Mouse (Mus musculus) thymus, postnatal 25 days (tissue): ENCODE data around the gene Zc3h12d.
A peak's percentile ranks its signal among the peaks of the same experiment; 100 is the strongest.
"Not testable (repeated sequence)": the region's sequence is repeated elsewhere in the genome, so short reads cannot be mapped to it uniquely, and the experiment has no call there.

Source experiments
- DNase-seq: peaks from one replicate; pipeline ENCODE4 v3.0.0; 2022

The Zc3h12d gene

DNA sequence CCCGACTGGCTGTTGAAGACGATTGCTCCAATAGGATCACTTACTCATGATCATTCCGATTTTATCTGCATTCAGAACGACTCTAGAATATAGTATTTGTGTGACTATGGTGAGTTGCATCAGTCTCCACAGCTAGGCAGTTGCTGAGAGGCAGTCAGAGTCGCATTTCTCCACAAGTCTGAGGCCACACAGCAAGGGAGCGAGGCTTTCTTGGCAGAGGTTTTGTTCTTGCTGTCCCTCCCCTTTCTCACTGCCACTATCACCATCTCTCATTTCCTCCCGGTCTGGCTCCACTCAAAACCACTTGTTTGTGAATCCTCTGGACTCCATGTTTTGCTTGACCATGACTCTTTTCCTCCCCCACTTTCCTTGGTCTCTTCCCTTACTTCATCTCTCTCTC is 41.9 kb downstream of the Zc3h12d start:
- no peak for DNase-seq

DNA sequence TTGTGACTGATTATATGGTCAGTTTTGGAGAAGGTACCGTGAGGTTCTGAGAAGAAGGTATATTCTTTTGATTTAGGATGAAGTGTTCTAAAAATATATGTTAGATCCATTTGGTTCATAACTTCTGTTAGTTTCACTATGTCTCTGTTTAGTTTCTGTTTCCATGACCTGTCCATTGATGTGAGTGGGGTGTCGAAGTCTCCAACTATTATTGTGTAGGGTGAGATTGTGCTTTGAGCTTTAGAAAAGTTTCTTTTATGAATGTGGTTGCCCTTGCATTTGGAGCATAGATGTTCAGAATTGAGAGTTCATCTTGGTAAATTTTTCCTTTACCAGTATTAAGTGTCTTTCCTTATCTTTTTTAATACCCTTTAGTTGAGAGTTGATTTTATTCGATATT is 48.0 kb downstream of the Zc3h12d start:
- not testable (repeated sequence) for DNase-seq

DNA sequence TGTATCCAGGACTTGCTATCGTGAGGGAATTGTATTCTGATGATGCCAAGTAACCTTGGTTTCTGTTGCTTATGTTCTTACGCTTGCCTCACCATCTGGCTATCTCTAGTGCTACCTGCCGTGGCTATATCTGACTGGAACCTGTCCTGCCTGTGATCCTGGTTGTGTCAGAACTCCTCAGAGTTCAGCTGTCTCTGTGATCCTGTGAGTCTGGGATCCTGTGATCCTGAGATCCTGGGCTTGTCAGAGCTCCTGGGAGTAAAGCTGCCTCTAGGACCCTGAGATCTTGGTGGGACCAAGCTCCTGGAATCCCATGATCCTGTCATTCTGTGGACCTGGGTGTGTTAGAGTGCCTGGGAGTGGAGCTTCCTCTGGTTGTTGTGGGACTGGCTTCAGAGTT is 49.7 kb downstream of the Zc3h12d start:
- DNase-seq: no peak

DNA sequence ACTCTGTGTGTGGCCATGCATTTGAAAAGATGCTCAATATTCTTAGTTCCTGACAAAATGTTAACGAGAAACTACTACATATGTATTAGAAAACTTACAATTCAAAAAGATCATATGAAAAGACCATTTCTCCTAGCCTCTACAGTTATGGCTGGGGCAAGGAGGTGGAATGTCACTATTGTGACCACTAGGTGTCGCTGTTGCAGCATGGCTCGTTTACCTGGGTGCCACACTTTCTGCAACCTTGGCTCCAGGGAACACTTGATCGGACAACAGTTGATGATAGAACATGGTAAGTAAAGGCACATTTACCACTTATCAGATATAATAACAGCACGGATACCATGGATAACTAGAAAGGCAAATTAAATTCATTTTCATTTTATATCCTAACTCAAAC is 51.3 kb downstream of the Zc3h12d start:
- DNase-seq: peak; percentile 78

DNA sequence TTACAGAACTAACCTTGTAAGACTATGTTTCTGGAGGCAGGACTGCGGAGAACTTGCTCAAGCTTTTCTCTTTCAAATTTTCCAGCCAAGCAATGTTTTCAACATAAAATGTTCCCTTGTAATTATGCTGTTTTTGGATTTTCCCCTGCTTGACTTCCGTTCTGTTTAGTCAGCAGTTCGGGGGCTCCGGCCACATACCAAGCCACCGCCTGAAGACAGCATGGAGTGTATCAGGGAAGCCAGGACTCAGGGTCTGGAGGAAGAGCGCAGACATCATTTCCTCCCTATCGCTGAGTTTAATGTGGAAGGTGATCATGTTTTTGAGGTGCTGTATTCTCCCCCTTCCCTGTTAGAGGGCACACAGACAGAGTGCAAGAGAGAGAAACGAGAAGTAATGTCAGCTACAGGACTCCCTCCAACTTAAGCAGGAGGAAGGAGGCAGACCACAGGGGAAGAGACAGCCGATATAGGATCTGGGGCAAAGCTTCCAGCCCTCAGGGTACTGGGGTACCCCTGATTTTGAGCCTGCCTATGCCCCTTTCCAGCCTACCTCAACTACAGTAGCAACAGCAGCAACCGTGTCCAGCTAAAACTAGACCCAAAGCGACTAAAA is 56.1 kb downstream of the Zc3h12d start:
- no peak for DNase-seq

DNA sequence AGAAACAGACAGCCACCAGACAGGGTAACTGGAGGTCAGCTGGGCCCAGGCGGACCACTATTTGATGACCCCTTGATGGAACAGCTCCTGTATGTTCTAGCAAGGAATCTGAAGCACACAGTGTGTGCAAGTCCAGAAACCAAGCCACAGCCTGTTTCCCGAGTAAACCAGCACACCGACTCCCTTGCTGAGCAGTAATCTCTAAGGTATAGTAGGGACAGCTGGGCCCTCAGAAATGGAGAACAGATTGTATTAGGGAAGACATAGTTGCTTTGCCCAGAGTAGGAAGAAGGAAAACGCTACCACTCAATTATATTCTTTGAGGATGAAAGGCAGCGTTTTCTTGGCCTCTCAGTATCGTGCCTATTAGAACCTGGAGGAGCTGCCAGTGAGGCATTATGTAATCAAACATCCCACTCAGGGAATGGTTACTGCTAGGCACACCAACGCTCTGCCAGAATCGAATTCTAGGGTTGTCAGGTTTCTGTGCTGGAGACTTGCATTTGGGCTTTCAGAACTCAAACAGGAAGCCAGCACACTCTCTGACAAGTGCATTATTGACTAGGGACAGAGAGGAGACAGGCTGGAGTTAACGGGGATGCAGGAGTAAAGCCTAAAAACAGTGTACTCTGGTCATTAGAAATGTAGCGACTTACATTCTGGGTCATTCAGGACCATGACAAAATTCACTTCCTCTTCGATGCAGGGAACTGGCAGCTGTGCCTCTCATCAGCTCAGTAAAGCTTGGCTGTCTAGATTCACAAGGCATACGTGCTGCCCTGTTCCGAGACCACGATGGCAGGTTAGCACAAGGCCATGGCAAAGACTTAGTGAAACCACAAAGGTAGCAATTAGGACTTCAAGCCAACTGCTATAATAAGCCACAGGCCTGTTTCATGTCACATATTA is 68.7 kb downstream of the Zc3h12d start:
- no peak for DNase-seq

DNA sequence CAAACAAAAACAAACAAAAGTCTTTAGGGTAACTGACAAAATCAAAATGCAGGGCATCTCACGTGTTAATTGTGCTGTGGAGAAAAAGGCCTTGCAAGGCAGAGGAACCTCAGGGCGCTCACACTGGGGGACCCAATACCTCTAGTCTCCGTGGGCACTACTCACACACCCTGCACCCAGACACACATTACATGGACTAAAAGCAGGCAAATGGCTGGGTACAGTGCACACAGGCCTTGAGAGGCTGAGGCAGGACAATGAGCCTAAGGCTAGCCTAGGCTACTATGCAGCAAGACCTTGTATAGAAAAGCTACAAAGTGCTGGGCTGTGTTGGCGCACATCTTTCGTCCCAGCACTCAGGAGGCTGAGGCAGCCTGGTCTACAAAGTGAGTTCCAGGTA is 71.9 kb downstream of the Zc3h12d start:
- no peak for DNase-seq

DNA sequence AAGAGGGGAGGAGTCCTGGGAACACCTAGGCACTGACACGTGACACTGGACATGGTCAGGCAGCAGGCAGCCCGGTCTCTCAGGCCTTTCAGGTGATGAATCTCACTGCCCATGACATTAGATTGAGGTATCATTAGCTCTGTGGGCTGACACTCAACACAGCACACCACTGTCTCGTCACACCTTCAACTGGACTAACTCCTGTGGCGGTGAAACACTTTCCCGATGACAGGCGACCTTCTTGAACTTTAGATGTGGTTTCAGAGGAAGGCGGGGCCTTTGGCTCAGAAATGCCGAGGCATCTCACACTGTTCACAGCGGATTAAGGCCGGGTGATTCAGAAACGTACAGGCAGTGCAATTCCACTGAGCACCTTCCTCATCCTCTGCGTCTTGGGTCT is 74.9 kb downstream of the Zc3h12d start:
- DNase-seq: no peak

DNA sequence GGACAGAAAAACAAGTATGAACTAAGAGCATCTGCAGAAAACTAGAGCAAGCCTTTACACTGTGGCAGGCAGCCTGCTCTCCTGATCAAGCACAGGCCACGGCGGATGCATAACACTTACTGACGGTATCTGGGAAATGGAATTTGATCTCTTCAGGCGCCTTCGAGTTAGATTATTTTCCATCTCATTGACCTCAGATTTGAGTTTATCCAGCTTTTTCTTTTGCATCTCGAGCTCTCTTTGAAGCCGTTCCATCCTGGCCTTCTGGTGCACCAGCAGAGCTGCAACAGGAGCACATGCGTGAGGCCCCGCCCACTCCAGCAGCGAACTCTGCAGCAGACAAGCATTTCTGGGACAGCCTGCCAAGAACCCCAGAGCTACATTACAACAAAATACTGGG is 79.0 kb downstream of the Zc3h12d start:
- no peak for DNase-seq
